Mouse (Mus musculus) heart, postnatal 0 days (tissue): ENCODE data around the gene Shisal2a.

Experiments used
- CTCF ChIP-seq: IDR thresholded peaks from 2 replicates; pipeline ENCODE4 v1.5.1; 2016; ENCODE audit warnings: antibody characterized with exemption, control low read depth, low read depth
- EP300 ChIP-seq: IDR thresholded peaks from 2 replicates; pipeline ENCODE4 v1.6.1; 2016; ENCODE audit warnings: antibody characterized with exemption, low read depth

GRCm38 (mm10) chr4:108338811-108339210, 44.3 kb downstream of the Shisal2a start:
- TF ChIP-seq CTCF (no peak), EP300 (no peak)
